Mouse (Mus musculus) thymus, adult 2 months (tissue): Measurements from ENCODE around the gene Nr1h4.

Experiments used
- CTCF ChIP-seq: fragments of 200-500 bp; IDR thresholded peaks from 2 replicates; pipeline ENCODE4 v1.5.1; 2012; ENCODE audit warnings: mild to moderate bottlenecking, control low read depth, low read length, moderate library complexity, borderline replicate concordance; ENCODE audit not compliant: control insufficient read depth, poor library complexity, insufficient read depth; ENCODE audit errors: extremely low read depth
- POLR2A ChIP-seq: fragments of 200-500 bp; IDR thresholded peaks from 2 replicates; pipeline ENCODE4 v1.6.1; 2012; ENCODE audit warnings: mild to moderate bottlenecking, low read length, control low read depth, moderate library complexity; ENCODE audit not compliant: control insufficient read depth, poor library complexity, insufficient read depth; ENCODE audit errors: extremely low read depth

DNA sequence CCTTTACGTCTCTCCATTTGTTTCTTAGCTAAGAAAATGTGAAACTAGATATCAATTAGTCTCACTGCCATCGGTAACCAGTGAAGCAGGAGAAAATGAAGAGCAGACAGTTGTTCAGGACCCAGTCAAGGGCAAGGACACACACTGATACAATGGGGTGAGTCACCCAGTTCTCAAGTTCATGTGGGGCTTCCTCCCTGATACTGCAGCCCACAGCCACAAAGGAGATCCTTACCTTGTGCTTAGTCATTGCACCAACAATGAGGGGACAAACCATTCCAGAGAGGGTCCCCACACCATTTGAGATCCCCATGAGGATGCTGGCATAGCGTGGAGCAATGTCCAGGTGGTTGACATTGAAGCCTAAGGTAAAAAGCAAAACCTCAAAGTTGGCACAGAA, 44.3 kb upstream of the Nr1h4 start:
- TF ChIP-seq CTCF (no peak), POLR2A (no peak)
